Mouse (Mus musculus) left cerebral cortex, postnatal 14 days (tissue): ENCODE measurements around the gene Fbln1. TPM values are rescaled to one million over a fixed set of nuclear protein-coding genes. Genes with fewer than 3 reads are reported as not detected.

Source experiments
- DNase-seq, 2 experiments: peaks; one replicate each; pipeline ENCODE4 v3.0.0; 2021 to 2022; ENCODE audit warnings: low spot score in 2 of 2, mixed read lengths in 1 of 2
- intact Hi-C: fragments of 180-260 bp; cut with DNase I; formaldehyde crosslinking; loops from one replicate; pipeline ENCODE4 v1.15.1; 2025
- total RNA-seq, 2 experiments: library from RNA; stranded (reverse); gene quantifications; 2 replicates each; pipeline ENCODE4 v1.2.3; 2021

Gene Fbln1
- total RNA-seq, 2 experiments from 2014 or later: 10.0 to 11.1 TPM

DNA sequence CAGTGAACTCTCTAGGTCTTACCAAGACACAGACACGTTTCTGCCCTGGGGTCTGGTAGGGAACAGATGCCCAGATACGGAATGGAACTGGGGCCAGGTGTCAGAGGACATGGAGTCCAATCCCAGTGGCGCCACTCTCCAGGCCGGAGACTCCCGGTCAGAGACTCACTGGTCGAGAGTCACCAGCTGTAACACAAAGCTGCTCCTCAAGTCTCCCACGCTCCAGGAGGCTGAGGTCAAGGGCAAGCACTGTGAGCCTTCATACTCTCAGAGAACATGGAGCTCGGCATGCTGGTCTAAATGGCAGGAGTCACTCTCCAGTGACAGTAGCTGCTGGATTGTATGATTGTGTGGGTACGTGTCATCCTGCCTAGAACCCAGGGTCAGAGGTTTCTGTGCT is 3.5 kb upstream of the Fbln1 start:
- no peak for DNase-seq
- intact Hi-C loops: no loop called here

GRCm38 (mm10) chr15:85202787-85203186 is 3.0 kb upstream of the Fbln1 start:
- DNase-seq: no peak
- intact Hi-C loops: no loop called here

DNA sequence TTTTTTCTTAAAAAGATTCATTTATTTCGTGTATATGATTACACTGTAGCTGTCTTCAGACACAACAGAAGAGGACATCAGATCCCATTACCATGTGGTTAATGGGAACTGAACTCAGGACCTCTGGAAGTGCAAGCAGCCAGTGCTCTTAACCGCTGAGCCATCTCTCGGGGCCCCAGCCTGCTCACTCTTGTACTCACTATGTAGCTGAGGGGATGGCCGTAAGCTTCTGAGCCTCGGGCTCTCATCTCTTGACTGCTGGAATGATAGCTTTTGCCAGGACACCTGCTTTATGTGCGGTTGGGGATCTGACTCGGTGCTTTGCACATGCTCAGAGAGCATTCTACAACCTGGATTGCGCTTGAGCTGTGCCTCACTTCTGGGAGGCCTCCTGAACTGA is 1.4 kb upstream of the Fbln1 start:
- DNase-seq: no peak
- intact Hi-C loops: no loop called here

- intact Hi-C loops: no loop called here
- DNase-seq: no peak
These were observed 940 bp downstream of the Fbln1 start for GRCm38 (mm10) chr15:85206703-85207075.

DNA sequence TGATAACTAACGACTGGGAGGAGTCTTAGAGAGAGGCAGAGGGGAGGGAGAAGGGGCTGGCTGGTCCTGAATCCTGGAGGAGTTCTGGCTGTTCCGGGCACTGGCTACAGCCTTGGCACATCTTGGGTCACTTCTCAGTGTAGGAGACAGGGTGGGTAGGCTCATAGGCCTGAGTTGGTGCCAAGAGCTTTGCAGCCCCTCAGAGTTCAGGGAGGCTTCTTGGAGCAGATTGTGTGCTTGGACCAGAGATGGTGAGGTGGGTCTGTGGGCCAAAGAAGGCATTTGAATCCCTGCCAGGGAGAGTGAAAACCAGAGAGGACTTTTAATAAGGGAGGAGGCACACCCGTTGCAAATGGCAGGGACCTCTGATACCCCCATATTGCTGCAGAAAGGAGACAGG is 1.3 kb downstream of the Fbln1 start:
- intact Hi-C loops: no loop called here
- DNase-seq: peak in 1 of 2 experiments; percentile 22

DNA sequence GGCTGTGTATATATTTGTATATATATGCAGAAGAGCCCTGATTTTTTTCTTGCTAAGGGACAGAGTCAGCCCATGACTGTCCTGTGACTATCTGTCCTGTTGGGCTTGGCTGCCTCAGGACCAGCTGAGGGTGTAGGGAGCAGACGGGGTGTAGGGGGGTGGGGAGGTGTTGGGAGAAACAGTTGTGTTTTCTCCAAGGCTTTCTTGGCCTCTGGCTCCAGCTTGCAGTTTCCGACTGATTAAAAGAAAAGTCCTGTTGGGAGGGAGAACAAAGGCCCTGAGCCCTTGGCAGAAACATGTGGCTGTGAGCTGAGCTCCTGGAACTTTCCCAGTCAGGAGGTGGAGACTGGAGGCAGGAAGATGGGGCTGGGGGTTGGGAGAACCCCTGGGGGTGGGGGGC is 2.0 kb downstream of the Fbln1 start:
- intact Hi-C loops: no loop called here
- DNase-seq: peak; percentile 34 to 36

GRCm38 (mm10) chr15:85208332-85208731 is 2.6 kb downstream of the Fbln1 start:
- DNase-seq: no peak
- intact Hi-C loops: no loop called here

DNA sequence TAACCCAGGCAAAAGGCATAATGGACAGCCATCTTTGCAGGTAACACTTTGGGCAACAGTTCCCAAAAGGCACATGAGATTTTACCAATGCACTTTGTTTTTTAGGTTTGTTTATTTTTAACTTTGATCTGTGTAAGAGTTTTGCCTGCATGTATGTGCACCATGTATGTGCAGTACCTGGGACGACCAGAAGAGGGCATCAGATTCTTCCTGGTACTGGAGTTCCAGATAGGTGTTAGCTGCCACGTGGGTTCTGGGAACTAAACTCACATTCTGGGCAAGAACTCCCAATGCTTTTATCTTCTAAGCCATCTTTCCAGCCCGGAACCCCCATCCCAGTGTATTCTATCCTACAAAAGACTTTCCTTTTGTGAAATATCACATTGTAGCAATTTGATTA is 3.6 kb downstream of the Fbln1 start:
- intact Hi-C loops: no loop called here
- DNase-seq: no peak

- no peak for DNase-seq
- intact Hi-C loops: no loop called here
These were observed 4.9 kb downstream of the Fbln1 start for GRCm38 (mm10) chr15:85210686-85211085.

DNA sequence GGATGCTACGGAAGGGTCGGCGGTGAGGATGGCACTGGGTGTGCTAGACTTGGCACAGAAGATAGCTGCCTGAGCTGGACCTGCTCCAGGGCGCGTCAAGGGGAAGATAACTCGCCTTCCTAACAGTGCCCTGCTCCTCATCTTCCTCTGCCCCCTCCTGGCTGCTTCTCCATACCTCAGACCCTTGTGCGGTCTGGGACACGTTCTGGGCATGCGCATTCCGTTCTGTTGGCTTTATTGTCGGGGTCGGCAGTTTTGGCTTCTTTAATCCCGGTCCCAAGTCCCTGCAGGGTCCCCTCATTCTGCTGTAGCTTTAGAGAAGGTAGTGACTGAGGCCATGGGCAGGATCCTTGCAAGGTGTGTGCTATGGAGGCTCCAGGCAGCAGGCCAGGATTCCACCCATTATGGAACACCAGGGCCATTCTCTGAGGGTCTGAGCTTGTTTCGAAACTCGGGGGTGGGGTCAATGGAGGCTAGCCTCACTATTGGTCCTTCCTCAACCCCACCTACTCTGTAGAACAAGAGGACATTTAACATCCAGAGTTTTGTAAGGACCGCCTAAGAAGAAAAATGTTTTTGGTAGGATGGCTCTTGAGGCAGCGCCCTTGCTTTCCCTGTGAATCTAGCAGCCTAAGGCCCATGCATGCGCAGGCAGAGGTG is 5.5 kb downstream of the Fbln1 start:
- no peak for DNase-seq
- intact Hi-C loops: no loop called here

DNA sequence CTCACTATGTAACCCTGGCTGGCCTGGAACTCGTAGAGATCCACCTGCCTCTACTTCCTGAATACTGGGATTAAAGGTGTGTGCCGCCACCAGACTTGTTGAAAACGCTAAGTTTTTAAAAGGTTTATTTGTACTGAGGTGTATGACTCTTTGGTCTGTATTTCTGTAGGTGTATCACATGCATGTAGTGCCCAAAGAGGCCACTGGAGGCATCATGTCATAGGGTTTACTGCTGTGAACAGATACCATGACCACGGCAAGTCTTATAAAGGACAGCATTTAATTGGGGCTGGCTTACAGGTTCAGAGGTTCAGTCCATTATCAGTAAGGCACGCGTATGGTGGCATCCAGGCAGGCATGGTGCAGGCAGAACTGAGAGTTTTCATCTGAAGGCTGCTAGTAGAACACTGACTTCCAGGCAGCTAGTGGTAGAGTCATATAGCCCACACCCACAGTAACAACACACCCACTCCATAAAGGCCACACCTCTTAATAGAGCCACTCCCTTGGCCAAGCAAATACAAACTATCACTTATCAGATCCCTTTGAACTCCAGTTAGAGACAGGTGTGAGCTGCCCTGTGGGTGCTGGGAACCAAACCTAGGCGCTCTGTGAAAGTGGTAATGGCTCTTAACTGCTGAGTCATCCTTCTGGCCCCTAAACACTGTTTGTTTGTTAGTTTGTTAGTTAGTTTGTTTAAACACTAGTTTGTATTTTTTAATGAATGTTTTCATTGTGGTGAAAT is 10.5 kb downstream of the Fbln1 start:
- intact Hi-C loops: no loop called here
- DNase-seq: no peak

- intact Hi-C loops: no loop called here
These were observed 13.0 kb downstream of the Fbln1 start for GRCm38 (mm10) chr15:85218617-85219265.

DNA sequence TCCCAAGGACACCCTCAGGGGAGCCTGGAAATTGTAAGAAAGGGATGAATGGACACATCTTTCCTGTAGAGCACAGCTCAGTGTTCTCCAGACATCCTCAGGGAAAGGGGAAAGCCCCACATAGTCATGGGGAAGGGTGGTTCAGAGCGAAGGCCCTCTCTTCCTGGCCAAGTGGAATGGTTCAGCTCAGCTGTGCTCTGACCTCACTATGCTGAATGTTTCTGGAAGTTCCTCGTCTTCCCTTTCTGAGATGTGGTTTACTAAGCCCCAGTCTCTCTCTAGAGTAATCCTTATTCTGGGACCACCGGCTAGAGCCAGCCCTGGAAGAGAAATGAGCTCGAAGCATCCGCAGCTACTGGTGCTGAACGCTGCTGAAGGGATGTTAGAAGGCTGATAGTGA is 14.6 kb downstream of the Fbln1 start:
- intact Hi-C loops: no loop called here
- no peak for DNase-seq

More at GRCm38 (mm10) chr15:85218617-85219265, 13.0 kb downstream of the Fbln1 start:
- DNase-seq: no peak

DNA sequence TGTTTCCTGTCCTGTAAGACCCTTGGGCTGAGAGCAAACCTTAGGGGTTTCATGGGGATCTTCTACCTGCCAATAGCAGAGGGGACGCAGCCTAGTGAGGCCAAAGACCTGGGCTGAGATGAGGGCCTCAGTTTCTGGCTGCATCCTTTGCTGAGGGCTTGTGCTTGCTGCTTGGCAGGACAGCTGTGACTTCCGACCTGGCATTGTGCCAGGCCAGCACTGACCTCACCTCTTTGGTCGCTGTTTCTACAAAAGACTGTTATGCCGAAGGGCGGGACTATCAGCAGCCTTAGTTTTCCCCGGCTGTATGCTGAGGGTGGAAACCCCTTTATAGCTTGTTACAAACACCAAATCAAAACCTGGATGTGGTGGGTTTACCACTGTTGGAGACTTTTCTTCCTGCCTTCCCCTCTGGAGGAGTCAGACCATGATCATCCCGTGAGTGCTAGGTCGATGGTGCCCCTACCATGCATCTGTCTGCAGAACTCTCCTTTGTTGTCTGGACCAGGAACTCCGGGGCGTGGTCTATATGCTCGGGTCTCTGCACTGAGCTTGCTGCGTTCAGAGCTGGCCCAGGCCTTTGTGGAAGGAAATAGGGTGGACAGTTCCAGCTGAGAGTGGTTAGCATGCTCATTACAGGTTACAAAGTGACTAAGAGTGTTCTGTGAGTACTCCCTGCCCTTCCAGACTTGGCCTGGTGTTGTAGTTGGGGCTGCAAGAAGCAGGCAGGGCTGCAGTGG is 15.5 kb downstream of the Fbln1 start:
- no peak for DNase-seq
- intact Hi-C loops: no loop called here

DNA sequence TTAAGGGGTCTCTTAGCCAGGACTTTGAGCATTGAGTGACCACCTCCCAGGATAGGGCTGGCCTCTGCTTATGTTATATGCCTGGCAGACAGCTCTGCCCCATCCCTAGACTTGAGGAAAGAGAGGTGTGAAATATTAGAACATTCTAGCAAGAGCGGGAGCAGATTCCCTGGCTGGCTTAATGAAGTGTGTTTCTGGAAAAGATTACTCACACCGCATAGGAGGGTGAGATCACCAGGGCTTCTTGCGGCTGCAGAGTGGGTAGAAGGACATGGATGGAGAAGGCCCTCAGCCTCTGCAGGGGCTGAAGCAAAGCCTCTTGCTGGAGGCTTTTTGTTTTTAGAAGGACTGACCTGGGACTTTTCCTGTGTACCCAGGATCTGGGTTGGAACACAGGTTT is 19.9 kb downstream of the Fbln1 start:
- intact Hi-C loops: no loop called here

GRCm38 (mm10) chr15:85226841-85227240 is 21.1 kb downstream of the Fbln1 start:
- DNase-seq: no peak
- intact Hi-C loops: no loop called here

More for the DNA sequence above, 19.9 kb downstream of the Fbln1 start:
- no peak for DNase-seq

DNA sequence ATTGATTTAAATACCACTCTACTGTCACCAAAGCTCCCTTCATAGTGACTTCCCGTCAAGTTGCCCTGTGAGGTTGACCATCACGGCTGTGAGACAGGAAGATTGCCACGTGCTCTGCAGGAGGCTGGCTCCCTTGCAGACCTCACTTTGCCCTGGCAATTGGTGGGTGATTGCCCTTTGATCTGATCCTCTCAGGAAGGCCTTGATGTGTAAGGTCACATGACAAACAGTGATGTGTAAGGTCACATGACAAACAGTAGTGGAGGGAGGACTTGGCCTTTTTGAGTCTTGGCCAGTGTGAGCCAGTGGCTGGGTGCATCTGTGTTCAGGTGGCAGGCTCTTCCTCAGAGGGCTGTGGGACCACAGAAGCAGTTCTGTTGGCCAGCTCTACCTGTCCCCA is 22.8 kb downstream of the Fbln1 start:
- intact Hi-C loops: no loop called here
- no peak for DNase-seq

DNA sequence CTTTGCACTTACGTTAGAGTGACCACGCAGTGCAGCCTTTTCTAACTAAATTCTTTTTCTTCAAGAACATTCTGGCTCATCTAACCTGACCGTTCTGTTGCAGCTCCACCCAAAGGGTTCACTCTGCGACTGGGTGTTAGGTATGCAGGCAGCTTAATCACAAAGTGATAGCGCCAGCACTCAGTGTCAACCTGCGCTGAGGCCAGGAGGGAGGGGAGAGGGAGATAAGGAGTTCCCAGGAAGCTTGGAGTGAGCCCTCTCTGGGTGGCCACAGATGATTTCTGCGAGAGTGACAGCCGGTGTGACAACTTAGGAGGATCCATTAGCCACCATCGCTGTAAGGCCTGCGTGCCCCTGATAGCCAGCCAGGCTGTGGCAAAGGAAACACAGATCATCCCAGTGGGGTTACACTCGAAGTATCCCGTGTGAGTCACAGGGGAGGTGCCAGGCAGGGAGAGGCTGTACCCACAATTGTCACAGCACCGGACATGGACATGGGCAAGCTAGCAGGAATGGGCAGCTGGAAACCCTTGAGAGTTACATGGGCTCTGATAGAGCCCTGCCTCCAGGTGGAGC is 24.3 kb downstream of the Fbln1 start:
- DNase-seq: no peak
- intact Hi-C loops: no loop called here

- DNase-seq: no peak
- intact Hi-C loops: loop anchor here (1.0 kb wide), 1 partner anchor 79 kb away; no protein-coding TSS in a partner anchor
These were observed 24.9 kb downstream of the Fbln1 start for GRCm38 (mm10) chr15:85230613-85231012.
